Mouse (Mus musculus): ENCODE data around the gene Epb41l2. TPM values are rescaled to one million over a fixed set of nuclear protein-coding genes. Genes with fewer than 3 reads are reported as not detected.

Gene Epb41l2
- polyA plus RNA-seq, 1 experiment: 47.5 TPM

GRCm38 (mm10) chr10:25426058-25426457 lies 66.5 kb downstream of the Epb41l2 start:
- WGBS: 13% methylated on average over 1 of the region's 1 CpGs
- Histone ChIP-seq H3K27ac (ENCODE audit: control insufficient read depth, insufficient read depth, low read length) (peak overlapping the region; percentile 47; the same call in 1 of the 2 replicates), H3K4me3 (ENCODE audit: control insufficient read depth, insufficient read depth, low read length) (no peak overlapping the region), H3K4me1 (replicated peaks; ENCODE audit: control insufficient read depth, insufficient read depth, low read length) (peaks cover 6% of the 10 kb centered on the region), H3K27me3 (ENCODE audit: control insufficient read depth, insufficient read depth, low read length) (no peaks in the 10 kb centered on the region; the same call in 1 of the 2 replicates), H3K36me3 (ENCODE audit: control insufficient read depth, insufficient read depth, low read length) (no peaks in the 10 kb centered on the region)
- TF ChIP-seq CTCF (IDR thresholded peaks at IDR 0.05; ENCODE audit: borderline replicate concordance, control insufficient read depth, extremely low read depth, insufficient read depth, low read length, poor library complexity) (no peak), POLR2A (IDR thresholded peaks at IDR 0.05; ENCODE audit: control insufficient read depth, extremely low read depth, insufficient read depth, low read length, poor library complexity) (no peak)
- DNase-seq: no peak

DNA sequence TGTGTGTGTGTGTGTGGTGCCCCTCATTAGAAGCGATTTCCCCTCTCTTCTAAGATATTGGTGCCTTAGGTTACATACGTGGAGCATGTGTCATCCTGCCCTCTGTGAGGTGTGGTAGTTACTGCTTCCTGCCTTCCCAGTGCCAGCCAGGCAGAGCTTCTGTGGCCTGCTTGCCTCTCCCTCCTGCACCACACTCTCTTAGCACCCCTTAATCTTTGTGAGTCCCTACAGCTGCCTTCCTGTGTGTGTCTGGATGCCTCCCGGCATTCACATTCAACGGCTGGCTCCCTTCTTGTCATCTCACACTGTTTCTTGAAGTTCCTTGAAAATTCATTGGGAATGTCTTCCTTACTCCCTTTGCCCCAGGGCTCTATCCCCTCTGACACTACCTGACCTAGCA lies 67.2 kb downstream of the Epb41l2 start:
- 61% methylated on average over 4 of the region's 4 CpGs for WGBS
- no peak overlapping the region; the same call in 1 of the 2 replicates for H3K27ac ChIP-seq (ENCODE audit: control insufficient read depth, insufficient read depth, low read length)
- no peak for DNase-seq
- H3K27me3 ChIP-seq (ENCODE audit: control insufficient read depth, insufficient read depth, low read length): no peaks in the 10 kb centered on the region; the same call in 1 of the 2 replicates
- no peak overlapping the region for H3K4me3 ChIP-seq (ENCODE audit: control insufficient read depth, insufficient read depth, low read length)
- peaks cover 6% of the 10 kb centered on the region for H3K4me1 ChIP-seq (replicated peaks; ENCODE audit: control insufficient read depth, insufficient read depth, low read length)
- H3K36me3 ChIP-seq (ENCODE audit: control insufficient read depth, insufficient read depth, low read length): no peaks in the 10 kb centered on the region
- TF ChIP-seq CTCF (IDR thresholded peaks at IDR 0.05; ENCODE audit: borderline replicate concordance, control insufficient read depth, extremely low read depth, insufficient read depth, low read length, poor library complexity): no peak
- TF ChIP-seq POLR2A (IDR thresholded peaks at IDR 0.05; ENCODE audit: control insufficient read depth, extremely low read depth, insufficient read depth, low read length, poor library complexity): no peak

GRCm38 (mm10) chr10:25427523-25427922 lies 67.9 kb downstream of the Epb41l2 start:
- H3K27ac ChIP-seq (ENCODE audit: control insufficient read depth, insufficient read depth, low read length): no peak overlapping the region
- H3K4me1 ChIP-seq (replicated peaks; ENCODE audit: control insufficient read depth, insufficient read depth, low read length): peaks cover 6% of the 10 kb centered on the region
- no peak for DNase-seq
- 94% methylated on average over 7 of the region's 7 CpGs for WGBS
- no peak for TF ChIP-seq CTCF (IDR thresholded peaks at IDR 0.05; ENCODE audit: borderline replicate concordance, control insufficient read depth, extremely low read depth, insufficient read depth, low read length, poor library complexity)
- TF ChIP-seq POLR2A (IDR thresholded peaks at IDR 0.05; ENCODE audit: control insufficient read depth, extremely low read depth, insufficient read depth, low read length, poor library complexity): no peak
- no peaks in the 10 kb centered on the region for H3K36me3 ChIP-seq (ENCODE audit: control insufficient read depth, insufficient read depth, low read length)
- H3K27me3 ChIP-seq (ENCODE audit: control insufficient read depth, insufficient read depth, low read length): no peaks in the 10 kb centered on the region; the same call in 1 of the 2 replicates
- no peak overlapping the region for H3K4me3 ChIP-seq (ENCODE audit: control insufficient read depth, insufficient read depth, low read length)

GRCm38 (mm10) chr10:25428658-25429057 lies 69.1 kb downstream of the Epb41l2 start:
- TF ChIP-seq CTCF (IDR thresholded peaks at IDR 0.05; ENCODE audit: borderline replicate concordance, control insufficient read depth, extremely low read depth, insufficient read depth, low read length, poor library complexity): no peak
- no peak for TF ChIP-seq POLR2A (IDR thresholded peaks at IDR 0.05; ENCODE audit: control insufficient read depth, extremely low read depth, insufficient read depth, low read length, poor library complexity)
- DNase-seq: no peak
- Histone ChIP-seq H3K36me3 (ENCODE audit: control insufficient read depth, insufficient read depth, low read length) (no peaks in the 10 kb centered on the region), H3K27ac (ENCODE audit: control insufficient read depth, insufficient read depth, low read length) (no peak overlapping the region), H3K4me1 (replicated peaks; ENCODE audit: control insufficient read depth, insufficient read depth, low read length) (peaks cover 6% of the 10 kb centered on the region), H3K27me3 (ENCODE audit: control insufficient read depth, insufficient read depth, low read length) (no peaks in the 10 kb centered on the region; the same call in 1 of the 2 replicates), H3K4me3 (ENCODE audit: control insufficient read depth, insufficient read depth, low read length) (no peak overlapping the region)
- WGBS: 97% methylated on average over 5 of the region's 5 CpGs

GRCm38 (mm10) chr10:25429346-25429745 lies 69.7 kb downstream of the Epb41l2 start:
- Histone ChIP-seq H3K36me3 (ENCODE audit: control insufficient read depth, insufficient read depth, low read length) (no peaks in the 10 kb centered on the region), H3K4me1 (replicated peaks; ENCODE audit: control insufficient read depth, insufficient read depth, low read length) (peaks cover 8% of the 10 kb centered on the region), H3K27ac (ENCODE audit: control insufficient read depth, insufficient read depth, low read length) (no peak overlapping the region), H3K27me3 (ENCODE audit: control insufficient read depth, insufficient read depth, low read length) (no peaks in the 10 kb centered on the region; the same call in 1 of the 2 replicates), H3K4me3 (ENCODE audit: control insufficient read depth, insufficient read depth, low read length) (no peak overlapping the region)
- WGBS: 97% methylated on average over 4 of the region's 4 CpGs
- DNase-seq: no peak
- no peak for TF ChIP-seq CTCF (IDR thresholded peaks at IDR 0.05; ENCODE audit: borderline replicate concordance, control insufficient read depth, extremely low read depth, insufficient read depth, low read length, poor library complexity)
- TF ChIP-seq POLR2A (IDR thresholded peaks at IDR 0.05; ENCODE audit: control insufficient read depth, extremely low read depth, insufficient read depth, low read length, poor library complexity): no peak

DNA sequence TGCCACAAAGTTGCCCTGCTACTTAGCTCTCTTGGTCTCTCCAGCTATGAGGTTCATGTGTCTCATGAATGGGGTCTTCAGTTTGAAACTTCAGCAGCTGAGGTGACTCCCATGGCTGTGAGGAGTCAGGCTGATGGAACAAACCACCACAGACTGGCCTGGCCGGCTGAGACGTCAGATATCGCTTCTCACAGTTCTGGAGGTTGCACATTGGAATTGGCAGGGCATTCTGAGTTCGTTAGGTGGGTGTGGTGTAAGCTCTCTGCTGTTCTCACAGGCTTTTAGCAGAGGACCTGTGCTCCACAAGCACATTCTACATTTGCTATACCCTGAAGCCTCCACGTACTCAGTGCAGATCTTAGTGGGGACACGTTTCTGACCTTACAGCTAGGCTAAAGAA lies 71.3 kb downstream of the Epb41l2 start:
- Histone ChIP-seq H3K4me1 (replicated peaks; ENCODE audit: control insufficient read depth, insufficient read depth, low read length) (peaks cover 12% of the 10 kb centered on the region), H3K27ac (ENCODE audit: control insufficient read depth, insufficient read depth, low read length) (no peak overlapping the region), H3K27me3 (ENCODE audit: control insufficient read depth, insufficient read depth, low read length) (no peaks in the 10 kb centered on the region; the same call in 1 of the 2 replicates), H3K36me3 (ENCODE audit: control insufficient read depth, insufficient read depth, low read length) (no peaks in the 10 kb centered on the region), H3K4me3 (ENCODE audit: control insufficient read depth, insufficient read depth, low read length) (no peak overlapping the region)
- 89% methylated on average over 6 of the region's 6 CpGs for WGBS
- DNase-seq: no peak
- TF ChIP-seq POLR2A (IDR thresholded peaks at IDR 0.05; ENCODE audit: control insufficient read depth, extremely low read depth, insufficient read depth, low read length, poor library complexity) (no peak), CTCF (IDR thresholded peaks at IDR 0.05; ENCODE audit: borderline replicate concordance, control insufficient read depth, extremely low read depth, insufficient read depth, low read length, poor library complexity) (no peak)

GRCm38 (mm10) chr10:25432351-25432750 lies 72.8 kb downstream of the Epb41l2 start:
- no peak for DNase-seq
- peaks cover 11% of the 10 kb centered on the region for H3K4me1 ChIP-seq (replicated peaks; ENCODE audit: control insufficient read depth, insufficient read depth, low read length)
- H3K36me3 ChIP-seq (ENCODE audit: control insufficient read depth, insufficient read depth, low read length): no peaks in the 10 kb centered on the region
- TF ChIP-seq CTCF (IDR thresholded peaks at IDR 0.05; ENCODE audit: borderline replicate concordance, control insufficient read depth, extremely low read depth, insufficient read depth, low read length, poor library complexity) (no peak), POLR2A (IDR thresholded peaks at IDR 0.05; ENCODE audit: control insufficient read depth, extremely low read depth, insufficient read depth, low read length, poor library complexity) (no peak)
- no peaks in the 10 kb centered on the region for H3K27me3 ChIP-seq (ENCODE audit: control insufficient read depth, insufficient read depth, low read length)
- no peak overlapping the region for H3K27ac ChIP-seq (ENCODE audit: control insufficient read depth, insufficient read depth, low read length)
- no peak overlapping the region for H3K4me3 ChIP-seq (ENCODE audit: control insufficient read depth, insufficient read depth, low read length)
- WGBS: 90% methylated on average over 10 of the region's 10 CpGs
